Mouse (Mus musculus) CH12.LX (cell line): ENCODE results near the gene Surf1. TPM values are rescaled to one million over a fixed set of nuclear protein-coding genes. Genes with fewer than 3 reads are reported as not detected.

Source experiments
- DNase-seq: peaks from one replicate; pipeline ENCODE4 v3.0.0-alpha.2; 2013; ENCODE audit errors: extremely low read depth
- H3K27ac ChIP-seq: 2 replicates; pipeline ENCODE4 v1.5.1; 2012; ENCODE audit warnings: low read depth, mild to moderate bottlenecking, control low read depth, moderate library complexity; ENCODE audit not compliant: insufficient read depth
- H3K27me3 ChIP-seq: replicated peaks from 2 replicates; pipeline ENCODE3; 2012; ENCODE audit warnings: inconsistent platforms
- H3K36me3 ChIP-seq, 2 experiments: replicated peaks in 1 of 2; 2 replicates each; pipeline versions ENCODE3 to v1.6.1; 2012; ENCODE audit warnings: inconsistent platforms in 1 of 2, low read length in 1 of 2, mild to moderate bottlenecking in 1 of 2, mixed read lengths in 1 of 2, moderate library complexity in 1 of 2; ENCODE audit not compliant: control insufficient read depth in 1 of 2, insufficient read depth in 1 of 2
- H3K4me1 ChIP-seq, 2 experiments: 2 replicates each; pipeline ENCODE4 v1.6.1; 2012; ENCODE audit warnings: inconsistent platforms in 1 of 2, moderate library complexity in 1 of 2; ENCODE audit not compliant: insufficient read depth in 2 of 2, control insufficient read depth in 1 of 2
- H3K4me2 ChIP-seq: 2 replicates; pipeline ENCODE4 v1.6.1; 2012; ENCODE audit warnings: low read depth, mild to moderate bottlenecking, control low read depth; ENCODE audit not compliant: poor library complexity, insufficient read depth, severe bottlenecking
- H3K4me3 ChIP-seq, 3 experiments: fragments of 150-350 bp in 1 of 3; sonication (generic) in 1 of 3; replicated peaks in 1 of 3; 2 replicates each; pipeline versions ENCODE3 to v1.5.1; 2011 to 2012; ENCODE audit warnings: low read depth in 2 of 3, low read length in 2 of 3, mild to moderate bottlenecking in 2 of 3, moderate library complexity in 2 of 3, control low read depth in 1 of 3, improper control_type of control experiment in 1 of 3, inconsistent platforms in 1 of 3, mixed read lengths in 1 of 3; ENCODE audit not compliant: poor library complexity in 1 of 3
- H3K79me2 ChIP-seq: replicated peaks from 2 replicates; pipeline ENCODE4 v1.6.1; 2012; ENCODE audit warnings: mild to moderate bottlenecking, moderate library complexity; ENCODE audit not compliant: control insufficient read depth, poor library complexity, insufficient read depth, severe bottlenecking; ENCODE audit errors: extremely low read depth
- H3K9ac ChIP-seq: 2 replicates; pipeline ENCODE4 v1.6.1; 2012; ENCODE audit warnings: low read depth, mild to moderate bottlenecking, control low read depth, moderate library complexity; ENCODE audit not compliant: insufficient read depth
- H3K9me3 ChIP-seq: replicated peaks from 2 replicates; pipeline ENCODE3; 2012; ENCODE audit warnings: low read length, inconsistent platforms, mixed read lengths
- BHLHE40 ChIP-seq: IDR thresholded peaks from 2 replicates; pipeline ENCODE4 v1.6.1; 2011; ENCODE audit warnings: mild to moderate bottlenecking, low read depth, low read length, improper control_type of control experiment
- ELF1 ChIP-seq: IDR thresholded peaks from 2 replicates; pipeline ENCODE4 v1.6.1; 2014; ENCODE audit warnings: low read depth, mild to moderate bottlenecking, inconsistent platforms, low read length, improper control_type of control experiment
- IRF4 ChIP-seq: IDR thresholded peaks from 2 replicates; pipeline ENCODE4 v1.6.1; 2014; ENCODE audit warnings: low read depth, mild to moderate bottlenecking, inconsistent platforms, low read length, improper control_type of control experiment
- KAT2A ChIP-seq: IDR thresholded peaks from 2 replicates; pipeline ENCODE4 v1.6.1; 2012; ENCODE audit warnings: low read length, improper control_type of control experiment, inconsistent platforms; ENCODE audit not compliant: insufficient replicate concordance
- MAX ChIP-seq: IDR thresholded peaks from 2 replicates; pipeline ENCODE4 v1.6.1; 2011; ENCODE audit warnings: low read length, improper control_type of control experiment
- MXI1 ChIP-seq: IDR thresholded peaks from 2 replicates; pipeline ENCODE4 v1.6.1; 2011; ENCODE audit warnings: mild to moderate bottlenecking, low read depth, low read length, improper control_type of control experiment
- MYC ChIP-seq: IDR thresholded peaks from 2 replicates; pipeline ENCODE4 v1.6.1; 2011; ENCODE audit warnings: low read depth, mild to moderate bottlenecking, improper control_type of control experiment, low read length
- NELFE ChIP-seq: IDR thresholded peaks from 2 replicates; pipeline ENCODE4 v1.6.1; 2011; ENCODE audit warnings: low read depth, low read length, improper control_type of control experiment
- POLR2AphosphoS2 ChIP-seq: IDR thresholded peaks from 2 replicates; pipeline ENCODE4 v1.6.1; 2011; ENCODE audit warnings: low read depth, low read length, improper control_type of control experiment
- RCOR1 ChIP-seq: conservative IDR thresholded peaks from 2 replicates; pipeline ENCODE4 v1.6.1; 2012; ENCODE audit warnings: low read depth, mild to moderate bottlenecking, inconsistent platforms, low read length, improper control_type of control experiment
- SIN3A ChIP-seq: IDR thresholded peaks from 2 replicates; pipeline ENCODE4 v1.6.1; 2012; ENCODE audit warnings: low read length, improper control_type of control experiment, inconsistent platforms
- SMC3 ChIP-seq: IDR thresholded peaks from 2 replicates; pipeline ENCODE4 v1.6.1; 2011; ENCODE audit warnings: low read depth, low read length, improper control_type of control experiment
- TBP ChIP-seq: conservative IDR thresholded peaks from 2 replicates; pipeline ENCODE4 v1.6.1; 2011; ENCODE audit warnings: low read depth, low read length, improper control_type of control experiment
- TCF12 ChIP-seq: IDR thresholded peaks from 2 replicates; pipeline ENCODE4 v1.6.1; 2014; ENCODE audit warnings: low read depth, mild to moderate bottlenecking, inconsistent platforms, low read length, improper control_type of control experiment
- USF2 ChIP-seq: conservative IDR thresholded peaks from 2 replicates; pipeline ENCODE4 v1.6.1; 2011; ENCODE audit warnings: low read depth, low read length, improper control_type of control experiment
- ZMIZ1 ChIP-seq: IDR thresholded peaks from 2 replicates; pipeline ENCODE4 v1.6.1; 2012; ENCODE audit warnings: low read depth, mild to moderate bottlenecking, inconsistent platforms, low read length, improper control_type of control experiment
- dilution Hi-C: fragments of 300-500 bp; cut with MboI; formaldehyde crosslinking; loops from 2 replicates; pipeline ENCODE4 v1.14.3; 2020; ENCODE audit warnings: low sequenced_read_pairs; ENCODE audit not compliant: extremely low pct_unique_long_range_greater_than_20kb, extremely low pct_ligation_motif_present
- in situ Hi-C: fragments of 300-500 bp; cut with MboI; formaldehyde crosslinking; loops from 3 replicates; pipeline ENCODE4 v1.14.3; 2019; ENCODE audit warnings: low sequenced_read_pairs, low pct_ligation_motif_present, low pct_unique_long_range_greater_than_20kb, mixed read lengths
- polyA plus RNA-seq: library from polyadenylated mRNA; unstranded; fragments of >175 nt; gene quantifications from 2 replicates; pipeline ENCODE4 v1.2.1, GENCODE M21; 2012; ENCODE audit warnings: low read depth; ENCODE audit not compliant: insufficient read length
- total RNA-seq, 2 experiments: library from RNA; depleted of rRNA; stranded (reverse); fragments of 300-350 nt in 1 of 2; fragments of >200 nt in 1 of 2; gene quantifications; 2 replicates each; pipeline ENCODE4 v1.2.3; 2012 to 2014

The Surf1 gene
- total and polyA plus RNA-seq, 3 experiments: 43.4 to 83.9 (median 58.7) TPM

- Histone ChIP-seq H3K79me2 (peaks cover 3% of the 10 kb centered on the region), H3K9ac (no peak overlapping the region), H3K4me1 (peaks cover 0 to 10% of the 10 kb centered on the region in 2 experiments; a peak in 2 of 4 replicates), H3K27me3 (no peaks in the 10 kb centered on the region), H3K4me3 (no peak overlapping the region), H3K4me2 (no peak overlapping the region), H3K36me3 (peaks cover 77 to 92% of the 10 kb centered on the region in 2 experiments)
- DNase-seq: no peak
- TF ChIP-seq SMC3: no peak
- no peak for TF ChIP-seq USF2
- no peak for TF ChIP-seq RCOR1
- TF ChIP-seq TCF12: no peak
- no peak for TF ChIP-seq ZMIZ1
- no peak for TF ChIP-seq POLR2AphosphoS2
- TF ChIP-seq MYC: no peak
- TF ChIP-seq SIN3A: no peak
- TF ChIP-seq TBP: no peak
- no peak for TF ChIP-seq NELFE
- TF ChIP-seq MAX: no peak
- TF ChIP-seq, all 38 proteins: peak for 0
- no peak overlapping the region for H3K27ac ChIP-seq
- in situ Hi-C loops: no loop called here
- no peaks in the 10 kb centered on the region for H3K9me3 ChIP-seq
- dilution Hi-C loops: no loop called here
Measured at GRCm38 (mm10) chr2:26956811-26957487, 40.6 kb upstream of the Surf1 start.

GRCm38 (mm10) chr2:26954735-26955395, 38.5 kb upstream of the Surf1 start:
- no peak overlapping the region for H3K27ac ChIP-seq
- in situ Hi-C loops (no loop called here), dilution Hi-C loops (no loop called here)
- peaks cover 71 to 92% of the 10 kb centered on the region in 2 experiments for H3K36me3 ChIP-seq
- no peaks in the 10 kb centered on the region for H3K9me3 ChIP-seq
- no peak overlapping the region for H3K4me2 ChIP-seq
- TF ChIP-seq ELF1: no peak
- no peak for TF ChIP-seq IRF4
- TF ChIP-seq ZMIZ1: no peak
- TF ChIP-seq KAT2A: no peak
- no peak for TF ChIP-seq MXI1
- TF ChIP-seq BHLHE40: no peak
- no peaks in the 10 kb centered on the region for H3K27me3 ChIP-seq
- H3K4me1 ChIP-seq: peaks cover 0 to 5% of the 10 kb centered on the region in 2 experiments; a peak in 1 of 4 replicates
- no peak overlapping the region for H3K9ac ChIP-seq
- H3K79me2 ChIP-seq: no peaks in the 10 kb centered on the region
- no peak for DNase-seq
- no peak overlapping the region for H3K4me3 ChIP-seq
